Mouse (Mus musculus): ENCODE data around the gene Ston2. TPM values are rescaled to one million over a fixed set of nuclear protein-coding genes. Genes with fewer than 3 reads are reported as not detected.

Ston2 gene
- polyA plus RNA-seq, 1 experiment from 2014 or later: 6.7 TPM

DNA sequence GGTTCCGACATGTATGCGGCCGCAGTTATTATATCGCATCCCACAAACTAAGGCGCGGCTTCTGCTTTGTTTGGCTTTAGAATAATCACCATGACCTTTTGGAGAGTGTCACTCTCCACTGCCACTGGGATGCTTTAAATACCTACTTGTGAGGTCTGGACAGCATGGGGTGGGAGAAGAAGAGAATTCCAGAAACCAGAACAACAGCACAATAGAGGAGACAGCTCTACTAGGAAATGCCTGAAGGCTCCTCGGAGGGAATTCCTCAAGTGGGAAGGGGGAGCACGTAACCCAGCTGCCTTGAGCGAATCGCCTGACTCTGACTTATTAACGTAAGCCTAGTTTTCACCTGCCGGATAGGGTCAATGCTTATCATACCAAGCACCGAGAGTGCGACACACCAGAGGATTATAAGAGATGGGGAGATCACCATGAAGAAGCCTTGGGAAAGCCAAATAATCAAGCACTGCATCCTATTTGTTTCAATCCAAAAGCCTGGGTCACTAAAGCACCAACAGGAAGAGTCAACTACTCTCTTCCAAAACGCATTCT lies 104.6 kb downstream of the Ston2 start:
- Histone ChIP-seq H3K9ac (ENCODE audit: low read depth, low read length) (no peak overlapping the region), H3K9me3 (replicated peaks; ENCODE audit: control insufficient read depth, low read length) (no peaks in the 10 kb centered on the region), H3K27ac (ENCODE audit: low read depth, low read length) (no peak overlapping the region), H3K36me3 (ENCODE audit: control insufficient read depth, insufficient read depth, low read length) (no peaks in the 10 kb centered on the region), H3K4me1 (ENCODE audit: control insufficient read depth, insufficient read depth, low read length) (peaks cover 21% of the 10 kb centered on the region), H3K4me2 (peak overlapping the region; percentile 55), H3K27me3 (ENCODE audit: control insufficient read depth, insufficient read depth, low read length) (no peaks in the 10 kb centered on the region), H3K4me3 (ENCODE audit: low read depth, low read length) (peak overlapping the region; percentile 13; the same call in 1 of the 2 replicates)
- ATAC-seq (replicated peaks; ENCODE audit: insufficient number of reproducible peaks, low FRiP score, low TSS enrichment): no peak
- 33% methylated on average over 15 of the region's 15 CpGs for WGBS (ENCODE audit: insufficient replicate concordance)

DNA sequence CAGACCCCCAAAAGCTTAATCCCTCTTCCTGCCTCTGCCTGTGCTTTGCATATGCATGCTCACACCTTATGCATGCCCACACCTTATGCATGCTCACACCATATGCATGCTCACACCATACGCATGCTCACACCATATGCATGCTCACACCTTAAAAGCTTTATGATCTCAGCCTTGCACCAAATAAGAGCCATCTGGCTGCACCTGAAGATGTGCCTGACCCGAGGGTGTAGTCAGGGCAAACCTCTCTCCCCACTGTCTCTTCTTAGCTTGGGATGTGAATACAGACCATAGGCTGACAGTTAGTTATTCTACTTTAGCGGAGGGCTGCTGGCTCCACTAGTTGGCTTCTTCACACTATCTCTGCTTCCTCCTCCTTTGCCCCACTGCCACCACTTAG lies 105.1 kb downstream of the Ston2 start:
- peaks cover 21% of the 10 kb centered on the region for H3K4me1 ChIP-seq (ENCODE audit: control insufficient read depth, insufficient read depth, low read length)
- no peaks in the 10 kb centered on the region for H3K9me3 ChIP-seq (replicated peaks; ENCODE audit: control insufficient read depth, low read length)
- peak overlapping the region; percentile 55 for H3K4me2 ChIP-seq
- no peak overlapping the region for H3K4me3 ChIP-seq (ENCODE audit: low read depth, low read length)
- no peaks in the 10 kb centered on the region for H3K27me3 ChIP-seq (ENCODE audit: control insufficient read depth, insufficient read depth, low read length)
- H3K36me3 ChIP-seq (ENCODE audit: control insufficient read depth, insufficient read depth, low read length): no peaks in the 10 kb centered on the region
- no peak overlapping the region for H3K9ac ChIP-seq (ENCODE audit: low read depth, low read length)
- ATAC-seq (replicated peaks; ENCODE audit: insufficient number of reproducible peaks, low FRiP score, low TSS enrichment): no peak
- WGBS (ENCODE audit: insufficient replicate concordance): 61% methylated on average over 3 of the region's 3 CpGs
- no peak overlapping the region for H3K27ac ChIP-seq (ENCODE audit: low read depth, low read length)

DNA sequence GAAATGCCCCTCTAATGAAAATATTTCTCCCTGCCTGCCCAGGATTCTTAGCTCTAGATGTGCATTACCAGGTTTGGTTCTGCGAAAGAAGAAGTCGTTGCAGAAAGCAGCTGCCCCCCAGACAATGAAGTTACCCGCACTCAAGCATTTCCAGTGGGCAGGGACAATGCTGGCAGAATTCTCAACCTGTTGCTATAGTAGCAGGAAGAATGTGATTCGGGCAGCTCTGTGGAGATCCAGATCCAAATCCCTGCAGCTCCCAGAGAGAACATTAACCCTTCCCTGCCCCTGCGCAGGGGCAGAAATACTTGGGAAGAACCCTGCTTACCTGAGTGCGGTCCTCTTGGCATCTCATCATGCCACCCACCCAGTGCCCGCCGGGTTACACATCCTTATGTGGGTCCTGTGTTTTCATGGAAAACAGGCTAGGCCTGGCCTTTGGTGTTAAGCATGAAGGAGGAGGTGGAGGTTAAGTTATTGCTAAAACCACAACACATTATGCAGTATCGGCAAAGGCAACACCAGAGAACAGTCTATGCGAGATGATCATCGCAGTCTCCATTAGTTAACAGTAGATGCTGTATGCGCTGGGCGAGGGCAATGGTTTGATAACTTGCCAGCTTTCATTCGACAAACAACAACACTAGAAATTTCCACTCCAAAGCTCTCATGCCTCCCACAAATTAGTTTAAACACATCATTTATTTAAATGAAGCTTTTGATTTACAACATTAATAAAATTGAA lies 108.7 kb downstream of the Ston2 start:
- Histone ChIP-seq H3K9me3 (replicated peaks; ENCODE audit: control insufficient read depth, low read length) (no peaks in the 10 kb centered on the region), H3K36me3 (ENCODE audit: control insufficient read depth, insufficient read depth, low read length) (no peaks in the 10 kb centered on the region), H3K9ac (ENCODE audit: low read depth, low read length) (no peak overlapping the region), H3K4me1 (ENCODE audit: control insufficient read depth, insufficient read depth, low read length) (peaks cover 14% of the 10 kb centered on the region), H3K27ac (ENCODE audit: low read depth, low read length) (no peak overlapping the region), H3K27me3 (ENCODE audit: control insufficient read depth, insufficient read depth, low read length) (no peaks in the 10 kb centered on the region), H3K4me2 (no peak overlapping the region), H3K4me3 (ENCODE audit: low read depth, low read length) (no peak overlapping the region)
- WGBS (ENCODE audit: insufficient replicate concordance): 74% methylated on average over 14 of the region's 14 CpGs
- no peak for ATAC-seq (replicated peaks; ENCODE audit: insufficient number of reproducible peaks, low FRiP score, low TSS enrichment)

DNA sequence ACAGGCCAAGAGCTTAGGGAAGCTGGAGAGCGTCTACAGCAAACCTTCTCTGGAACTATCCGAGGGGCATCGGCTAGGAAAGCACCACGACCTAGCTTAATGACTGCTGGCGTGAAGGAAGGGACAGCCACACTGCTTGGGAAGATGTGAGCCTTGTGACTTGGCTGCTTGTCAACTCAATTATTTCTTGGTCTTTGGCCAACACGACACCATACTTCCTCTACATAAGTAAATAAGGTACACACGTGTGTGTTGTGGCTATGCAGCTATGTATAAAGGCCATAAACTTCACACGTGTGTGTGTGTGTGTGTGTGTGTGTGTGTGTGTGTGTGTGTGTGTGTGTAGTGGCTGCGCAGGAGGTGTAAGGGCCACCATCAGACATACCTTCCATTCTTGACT lies 112.2 kb downstream of the Ston2 start:
- Histone ChIP-seq H3K27me3 (ENCODE audit: control insufficient read depth, insufficient read depth, low read length) (no peaks in the 10 kb centered on the region), H3K4me2 (no peak overlapping the region), H3K4me3 (ENCODE audit: low read depth, low read length) (no peak overlapping the region), H3K9me3 (replicated peaks; ENCODE audit: control insufficient read depth, low read length) (no peaks in the 10 kb centered on the region), H3K36me3 (ENCODE audit: control insufficient read depth, insufficient read depth, low read length) (no peaks in the 10 kb centered on the region), H3K27ac (ENCODE audit: low read depth, low read length) (no peak overlapping the region), H3K4me1 (ENCODE audit: control insufficient read depth, insufficient read depth, low read length) (no peaks in the 10 kb centered on the region), H3K9ac (ENCODE audit: low read depth, low read length) (no peak overlapping the region)
- ATAC-seq (replicated peaks; ENCODE audit: insufficient number of reproducible peaks, low FRiP score, low TSS enrichment): no peak
- WGBS (ENCODE audit: insufficient replicate concordance): 85% methylated on average over 9 of the region's 9 CpGs

DNA sequence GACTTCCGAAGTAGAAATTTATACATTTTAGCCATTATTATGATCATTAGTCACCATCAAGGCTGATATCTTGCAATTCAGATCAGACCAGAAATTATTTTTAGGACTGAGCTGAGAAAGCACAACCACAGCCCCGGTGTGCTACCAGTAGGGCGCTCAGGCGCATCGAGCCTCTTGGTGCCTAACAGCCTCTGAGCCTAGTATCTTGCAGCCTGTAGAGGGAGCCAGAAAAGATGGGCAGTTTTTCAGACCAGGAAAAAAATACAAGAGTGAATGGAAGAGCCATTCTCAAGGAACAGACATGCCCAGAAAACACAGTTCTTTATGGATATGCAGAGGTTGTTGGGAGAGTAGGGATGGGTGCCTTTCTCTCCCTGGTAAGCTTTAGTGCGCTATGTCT lies 115.0 kb downstream of the Ston2 start:
- no peak for ATAC-seq (replicated peaks; ENCODE audit: insufficient number of reproducible peaks, low FRiP score, low TSS enrichment)
- WGBS (ENCODE audit: insufficient replicate concordance): 86% methylated on average over 6 of the region's 6 CpGs

DNA sequence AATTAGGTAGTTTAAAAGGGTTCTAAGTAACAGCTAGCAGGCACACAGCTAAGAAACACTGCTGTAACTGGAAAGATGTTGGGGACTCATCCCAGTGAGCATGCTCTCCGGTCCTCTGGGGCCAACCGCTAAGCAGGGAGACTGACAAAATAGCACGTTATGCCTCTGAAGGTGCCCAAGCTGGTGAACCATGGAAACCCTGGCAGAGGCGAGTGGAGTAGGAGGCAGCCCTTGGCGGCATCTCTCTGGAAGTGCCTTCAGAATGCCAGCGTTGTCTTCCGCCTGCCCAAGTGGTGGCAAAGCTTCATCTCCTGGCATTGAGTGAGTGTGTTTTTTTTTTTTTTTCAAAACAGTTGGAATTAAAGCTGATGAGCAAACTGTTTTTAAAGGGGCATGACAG lies 115.7 kb downstream of the Ston2 start:
- no peaks in the 10 kb centered on the region for H3K27me3 ChIP-seq (ENCODE audit: control insufficient read depth, insufficient read depth, low read length)
- H3K27ac ChIP-seq (ENCODE audit: low read depth, low read length): no peak overlapping the region
- H3K4me2 ChIP-seq: no peak overlapping the region
- no peaks in the 10 kb centered on the region for H3K36me3 ChIP-seq (ENCODE audit: control insufficient read depth, insufficient read depth, low read length)
- peaks cover 8% of the 10 kb centered on the region for H3K4me1 ChIP-seq (ENCODE audit: control insufficient read depth, insufficient read depth, low read length)
- no peak overlapping the region for H3K4me3 ChIP-seq (ENCODE audit: low read depth, low read length)
- 88% methylated on average over 7 of the region's 7 CpGs for WGBS (ENCODE audit: insufficient replicate concordance)
- no peak overlapping the region for H3K9ac ChIP-seq (ENCODE audit: low read depth, low read length)
- no peaks in the 10 kb centered on the region for H3K9me3 ChIP-seq (replicated peaks; ENCODE audit: control insufficient read depth, low read length)
- ATAC-seq (replicated peaks; ENCODE audit: insufficient number of reproducible peaks, low FRiP score, low TSS enrichment): no peak

More for the DNA sequence above, 115.0 kb downstream of the Ston2 start:
- no peak overlapping the region for H3K4me3 ChIP-seq (ENCODE audit: low read depth, low read length)
- no peaks in the 10 kb centered on the region for H3K27me3 ChIP-seq (ENCODE audit: control insufficient read depth, insufficient read depth, low read length)
- no peaks in the 10 kb centered on the region for H3K9me3 ChIP-seq (replicated peaks; ENCODE audit: control insufficient read depth, low read length)
- no peak overlapping the region for H3K9ac ChIP-seq (ENCODE audit: low read depth, low read length)
- H3K4me2 ChIP-seq: no peak overlapping the region
- H3K27ac ChIP-seq (ENCODE audit: low read depth, low read length): no peak overlapping the region
- no peaks in the 10 kb centered on the region for H3K36me3 ChIP-seq (ENCODE audit: control insufficient read depth, insufficient read depth, low read length)
- peaks cover 4% of the 10 kb centered on the region; the same call in 1 of the 2 replicates for H3K4me1 ChIP-seq (ENCODE audit: control insufficient read depth, insufficient read depth, low read length)

DNA sequence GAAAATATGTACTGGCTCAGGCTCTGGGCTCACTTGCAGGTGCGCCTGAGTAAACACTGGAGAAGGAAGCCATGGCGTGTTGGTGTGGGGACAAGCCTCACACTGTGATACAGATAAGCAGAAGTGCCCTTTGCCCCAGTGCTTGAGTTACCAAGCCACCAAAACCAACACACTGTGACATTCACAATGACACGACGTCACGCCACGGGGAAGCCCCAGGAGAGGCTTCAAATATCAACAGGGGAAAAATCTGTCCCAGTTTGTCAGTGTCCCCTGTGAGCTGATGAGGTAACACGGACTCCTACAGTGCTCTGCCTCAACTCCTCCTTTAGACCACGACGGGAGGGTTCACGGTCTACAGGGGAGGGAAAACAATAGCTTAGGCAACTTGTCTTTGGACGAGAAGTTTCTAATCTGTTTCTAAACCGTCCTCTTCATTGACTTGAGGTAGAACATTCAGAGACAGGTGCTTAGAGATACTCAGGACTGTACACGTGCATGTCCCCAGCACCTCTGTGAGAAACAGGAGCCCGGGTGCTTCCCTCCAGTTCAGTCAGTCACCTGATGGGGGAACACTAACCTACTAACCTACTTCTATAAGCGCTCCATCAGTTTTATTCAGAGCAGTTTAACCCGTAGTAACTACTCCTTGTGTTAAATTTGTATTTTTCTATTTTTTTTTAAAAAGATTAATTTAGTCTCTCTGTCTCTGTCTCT lies 119.5 kb downstream of the Ston2 start:
- Histone ChIP-seq H3K36me3 (ENCODE audit: control insufficient read depth, insufficient read depth, low read length) (no peaks in the 10 kb centered on the region), H3K9ac (ENCODE audit: low read depth, low read length) (no peak overlapping the region), H3K4me2 (no peak overlapping the region), H3K27me3 (ENCODE audit: control insufficient read depth, insufficient read depth, low read length) (no peaks in the 10 kb centered on the region), H3K4me3 (ENCODE audit: low read depth, low read length) (no peak overlapping the region), H3K27ac (ENCODE audit: low read depth, low read length) (no peak overlapping the region), H3K9me3 (replicated peaks; ENCODE audit: control insufficient read depth, low read length) (no peaks in the 10 kb centered on the region), H3K4me1 (ENCODE audit: control insufficient read depth, insufficient read depth, low read length) (peaks cover 9% of the 10 kb centered on the region)
- ATAC-seq (replicated peaks; ENCODE audit: insufficient number of reproducible peaks, low FRiP score, low TSS enrichment): no peak
- 55% methylated on average over 16 of the region's 16 CpGs for WGBS (ENCODE audit: insufficient replicate concordance)

DNA sequence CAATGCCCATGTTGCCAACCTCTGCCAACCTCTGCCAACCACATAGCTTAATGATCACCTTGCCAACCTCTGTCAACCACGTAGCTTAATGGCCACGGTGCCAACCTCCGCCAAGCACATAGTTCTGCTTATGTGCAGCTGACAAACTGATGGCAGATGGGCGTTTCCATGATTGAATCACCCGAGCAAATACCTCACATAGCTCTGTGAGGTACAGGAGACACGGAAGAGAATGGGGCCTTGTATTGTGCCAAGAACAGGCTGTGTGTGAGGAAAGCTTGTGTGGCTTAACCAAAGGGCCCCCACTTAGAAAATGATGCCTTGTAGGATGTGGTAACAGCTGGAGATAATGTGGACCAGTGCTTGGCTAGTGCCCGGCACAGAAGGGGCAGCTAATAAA lies 120.4 kb downstream of the Ston2 start:
- H3K4me3 ChIP-seq (ENCODE audit: low read depth, low read length): no peak overlapping the region
- H3K27me3 ChIP-seq (ENCODE audit: control insufficient read depth, insufficient read depth, low read length): no peaks in the 10 kb centered on the region
- H3K4me1 ChIP-seq (ENCODE audit: control insufficient read depth, insufficient read depth, low read length): peaks cover 9% of the 10 kb centered on the region
- 63% methylated on average over 7 of the region's 7 CpGs for WGBS (ENCODE audit: insufficient replicate concordance)
- H3K4me2 ChIP-seq: 0 out of 2 replicates have a peak overlapping the region, but pooled peaks have one; percentile 3
- no peaks in the 10 kb centered on the region for H3K36me3 ChIP-seq (ENCODE audit: control insufficient read depth, insufficient read depth, low read length)
- H3K9me3 ChIP-seq (replicated peaks; ENCODE audit: control insufficient read depth, low read length): no peaks in the 10 kb centered on the region
- no peak overlapping the region for H3K27ac ChIP-seq (ENCODE audit: low read depth, low read length)
- no peak overlapping the region for H3K9ac ChIP-seq (ENCODE audit: low read depth, low read length)
- no peak for ATAC-seq (replicated peaks; ENCODE audit: insufficient number of reproducible peaks, low FRiP score, low TSS enrichment)

Data from heart, embryonic 11.5 days (tissue).